14 mouse cellular contexts compared by ENCODE assay signal in genomic region chr12:100303141-100303540, GRCm38 (mm10).
"Had no signal": no experiment of that assay in that cellular context is flagged by ENCODE, and none has a peak within 500 bp of the region (broad histone marks: within the 10 kb centered on the region; RNA-seq: fewer than 3 reads in every experiment).

No protein-coding gene starts in this region.

- ATAC-seq: midbrain, embryonic 16.5 days had no signal

- DNase-seq: kidney, adult 11 months; kidney, adult 9 months; kidney, postnatal 36 days; left cerebral cortex, postnatal 4 days; lung, adult 18-20 months; spleen, adult 18-20 months; thymus, adult 2 months; thymus, postnatal 25 days had no signal

- H3K9me3 ChIP-seq: limb, embryonic 13.5 days; midbrain, embryonic 12.5 days; neural tube, embryonic 13.5 days had no signal

- H3K4me3 ChIP-seq: limb, embryonic 13.5 days; midbrain, embryonic 12.5 days; neural tube, embryonic 13.5 days had no signal

- H3K27me3 ChIP-seq: limb, embryonic 13.5 days; midbrain, embryonic 12.5 days; neural tube, embryonic 13.5 days had no signal

- H3K9ac ChIP-seq: limb, embryonic 13.5 days; liver, embryonic 14.5 days; midbrain, embryonic 12.5 days; neural tube, embryonic 13.5 days had no signal

- H3K4me2 ChIP-seq: limb, embryonic 13.5 days; midbrain, embryonic 12.5 days; neural tube, embryonic 13.5 days had no signal

- H3K27ac ChIP-seq: kidney, postnatal 0 days; limb, embryonic 13.5 days; liver, embryonic 14.5 days; midbrain, embryonic 12.5 days; neural tube, embryonic 13.5 days had no signal
